Mouse (Mus musculus) spleen, postnatal 4 days (tissue): ENCODE results near the gene Nckap5l.
A peak's percentile ranks its signal among the peaks of the same experiment; 100 is the strongest.

Experiments used
- DNase-seq, 2 experiments: peaks; one replicate each; pipeline ENCODE4 v3.0.0; 2022; ENCODE audit warnings: low spot score in 2 of 2

Gene Nckap5l

GRCm38 (mm10) chr15:99457606-99458401 lies at the start of gene Nckap5l:
Gene Nckap5l (minus strand): TSS chr15:99457748.
- peak; percentile 86 to 92 for DNase-seq

DNA sequence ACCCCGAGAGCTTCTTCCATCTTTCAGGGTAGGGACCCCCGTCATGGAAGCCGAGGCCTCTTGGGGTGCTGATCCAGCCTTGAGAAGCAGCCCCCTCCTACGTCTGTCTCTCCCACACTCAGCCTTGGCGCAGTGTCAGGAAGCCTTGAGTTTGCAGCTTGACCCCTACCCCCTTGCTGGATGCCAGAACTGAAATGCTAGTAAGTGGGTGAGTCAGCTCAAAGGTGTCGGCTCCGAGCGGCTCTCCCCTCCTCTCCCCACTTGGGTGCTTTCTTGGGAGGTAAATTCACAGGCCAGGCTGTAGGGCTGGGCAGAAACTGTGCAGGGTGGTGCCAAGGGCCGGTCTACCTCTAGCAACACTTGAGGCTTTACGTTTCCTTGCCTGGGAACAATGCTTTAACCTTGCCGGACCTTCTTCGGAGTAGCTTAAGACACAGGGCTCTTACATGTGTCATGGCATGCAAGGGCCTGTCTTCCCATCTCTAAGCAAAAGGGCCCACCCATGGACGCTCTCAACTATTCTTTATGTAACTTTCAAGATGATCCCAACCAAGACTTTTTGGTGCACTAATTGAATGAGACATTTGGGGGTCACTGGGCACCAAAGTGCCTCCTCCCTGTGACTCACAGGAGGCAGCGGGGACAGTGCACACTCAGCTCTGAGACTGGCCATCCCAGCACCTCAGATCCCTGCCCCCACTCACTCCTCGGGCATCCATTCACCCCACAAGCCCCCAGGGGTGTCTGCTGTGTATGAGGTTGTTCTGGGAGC lies 48.0 kb upstream of the Nckap5l start:
- DNase-seq: no peak

DNA sequence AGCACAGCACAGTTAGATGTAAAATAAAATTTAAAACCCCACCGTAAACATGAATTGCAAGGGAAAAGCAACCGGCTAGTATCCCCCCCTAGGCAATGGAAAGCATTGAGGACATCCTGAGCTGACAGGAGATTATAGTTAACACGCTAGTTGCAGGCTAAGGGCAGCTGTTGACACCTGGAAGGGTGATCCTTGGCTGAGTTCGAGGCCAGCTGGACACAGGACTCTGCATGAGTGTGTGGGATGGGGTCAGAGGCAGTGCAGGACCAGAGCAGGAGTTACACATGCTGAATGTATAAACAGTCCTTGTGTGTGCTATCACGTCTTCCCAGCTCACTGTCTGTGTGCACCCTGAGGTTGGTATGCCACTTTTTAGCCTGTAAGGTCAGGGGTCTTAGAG lies 45.7 kb upstream of the Nckap5l start:
- no peak for DNase-seq

DNA sequence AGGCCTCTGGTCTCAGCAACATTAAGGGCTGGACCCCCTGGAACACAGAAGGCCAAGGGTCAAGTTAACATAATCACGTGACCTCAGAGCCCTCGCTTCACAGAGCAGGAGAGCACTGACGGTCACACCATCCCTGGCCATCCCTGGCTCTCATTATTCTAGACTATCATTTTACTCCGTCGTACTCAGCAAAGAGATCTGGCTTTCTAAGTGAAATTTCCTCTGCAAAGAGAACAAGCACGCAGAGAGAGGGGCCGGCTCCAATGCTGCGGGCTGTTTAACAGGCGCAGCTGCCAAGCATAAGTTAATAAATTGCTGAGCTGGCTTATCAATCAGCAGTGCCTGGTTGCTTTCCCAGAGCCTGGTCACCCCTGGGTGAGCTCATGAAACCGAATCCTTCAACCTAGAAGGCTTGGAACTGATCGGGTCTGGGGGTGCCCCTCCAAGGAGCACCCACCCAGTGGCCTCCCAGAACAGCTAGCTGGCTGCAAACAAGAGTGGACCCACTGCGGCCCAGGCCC lies 44.8 kb upstream of the Nckap5l start:
- no peak for DNase-seq

- DNase-seq: no peak
Observed at GRCm38 (mm10) chr15:99501292-99502260, 44.0 kb upstream of the Nckap5l start.

- DNase-seq: no peak
Observed at GRCm38 (mm10) chr15:99500320-99500719, 42.8 kb upstream of the Nckap5l start.

DNA sequence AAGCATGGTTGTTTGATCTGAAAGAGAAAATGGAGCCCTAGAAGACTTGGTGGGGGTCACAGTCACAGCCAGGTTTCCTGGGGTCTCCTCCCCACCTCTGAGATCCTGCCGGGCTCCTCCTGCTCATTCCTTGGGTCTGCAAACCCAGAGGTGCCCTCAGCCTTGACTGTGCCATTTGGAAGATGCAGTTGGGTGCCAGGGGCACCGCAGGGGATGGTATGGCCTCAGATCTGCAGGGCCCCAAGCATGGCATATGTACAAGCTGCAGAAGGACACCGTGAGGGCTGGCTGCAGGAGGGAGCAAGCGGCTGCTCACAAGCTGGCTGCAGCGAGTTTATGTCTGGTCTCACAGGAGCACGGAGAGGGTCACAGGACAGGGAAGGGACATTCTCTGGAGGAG lies 42.2 kb upstream of the Nckap5l start:
- DNase-seq: no peak

- DNase-seq: no peak
Observed at GRCm38 (mm10) chr15:99498781-99499180, 41.2 kb upstream of the Nckap5l start.

- DNase-seq: no peak
Observed at GRCm38 (mm10) chr15:99498356-99498755, 40.8 kb upstream of the Nckap5l start.

GRCm38 (mm10) chr15:99497527-99498242 lies 40.1 kb upstream of the Nckap5l start:
- no peak for DNase-seq

DNA sequence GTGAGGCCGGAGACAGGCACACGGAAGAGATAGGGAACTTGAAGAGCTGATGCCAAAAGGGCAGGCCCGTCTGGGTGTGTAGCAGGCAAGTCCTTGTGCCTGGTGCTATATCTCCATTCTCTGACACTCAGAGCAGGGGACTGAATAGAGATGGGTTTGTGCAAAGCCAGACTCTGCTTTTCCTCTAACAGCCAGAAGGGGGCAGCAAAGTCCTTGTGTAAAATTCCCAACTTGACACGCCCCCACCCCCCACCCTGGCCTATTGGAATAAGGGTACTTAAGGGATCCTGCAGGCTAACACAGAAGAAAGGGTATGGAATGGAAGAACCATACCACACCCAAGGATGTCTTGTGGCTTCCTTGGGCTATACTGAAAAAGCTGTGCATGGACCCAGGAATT lies 39.5 kb upstream of the Nckap5l start:
- no peak for DNase-seq

- no peak for DNase-seq
Observed at GRCm38 (mm10) chr15:99484745-99485144, 27.2 kb upstream of the Nckap5l start.

DNA sequence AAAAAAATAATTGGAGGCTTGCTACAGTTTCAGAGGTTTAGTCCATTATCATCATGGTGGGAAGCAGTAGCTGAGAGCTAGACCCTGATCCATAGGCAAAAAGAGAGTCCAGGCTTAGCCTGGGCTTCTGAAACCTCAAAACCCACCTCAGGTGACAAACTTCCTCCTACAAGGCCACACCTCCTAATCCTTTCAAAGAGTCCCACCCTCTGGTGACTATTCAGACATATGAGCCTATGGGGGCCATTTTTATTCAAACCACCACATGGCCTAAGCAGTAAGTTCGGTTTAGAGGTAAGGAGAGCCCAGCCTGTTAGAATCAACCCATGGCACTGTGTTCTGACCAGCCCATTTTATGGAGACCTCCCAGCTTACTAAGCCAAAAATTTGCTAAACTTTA lies 18.3 kb upstream of the Nckap5l start:
- DNase-seq: no peak

DNA sequence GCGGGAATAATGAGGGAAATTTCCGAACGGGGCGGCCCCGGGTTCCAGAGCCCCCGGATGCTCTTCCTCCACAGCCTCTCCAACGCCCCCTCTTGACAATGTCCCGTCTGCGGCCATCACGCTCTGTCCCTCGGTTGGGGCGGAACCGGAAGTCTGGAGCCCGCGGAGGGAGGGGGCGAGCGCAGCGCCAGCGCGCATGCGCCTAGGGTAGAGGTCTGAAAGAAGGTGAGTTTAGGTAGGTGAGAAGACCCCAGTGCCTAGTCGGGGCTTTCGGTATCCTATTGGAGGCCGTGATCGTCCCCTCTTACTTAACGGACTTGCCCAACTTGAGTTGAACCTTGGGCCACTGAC lies 17.0 kb upstream of the Nckap5l start, which contains the start of gene Bcdin3d:
Gene Bcdin3d, minus strand, starts transcription at position 155 of the 351 bp plus-strand sequence.
- peak; percentile 84 to 92 for DNase-seq

DNA sequence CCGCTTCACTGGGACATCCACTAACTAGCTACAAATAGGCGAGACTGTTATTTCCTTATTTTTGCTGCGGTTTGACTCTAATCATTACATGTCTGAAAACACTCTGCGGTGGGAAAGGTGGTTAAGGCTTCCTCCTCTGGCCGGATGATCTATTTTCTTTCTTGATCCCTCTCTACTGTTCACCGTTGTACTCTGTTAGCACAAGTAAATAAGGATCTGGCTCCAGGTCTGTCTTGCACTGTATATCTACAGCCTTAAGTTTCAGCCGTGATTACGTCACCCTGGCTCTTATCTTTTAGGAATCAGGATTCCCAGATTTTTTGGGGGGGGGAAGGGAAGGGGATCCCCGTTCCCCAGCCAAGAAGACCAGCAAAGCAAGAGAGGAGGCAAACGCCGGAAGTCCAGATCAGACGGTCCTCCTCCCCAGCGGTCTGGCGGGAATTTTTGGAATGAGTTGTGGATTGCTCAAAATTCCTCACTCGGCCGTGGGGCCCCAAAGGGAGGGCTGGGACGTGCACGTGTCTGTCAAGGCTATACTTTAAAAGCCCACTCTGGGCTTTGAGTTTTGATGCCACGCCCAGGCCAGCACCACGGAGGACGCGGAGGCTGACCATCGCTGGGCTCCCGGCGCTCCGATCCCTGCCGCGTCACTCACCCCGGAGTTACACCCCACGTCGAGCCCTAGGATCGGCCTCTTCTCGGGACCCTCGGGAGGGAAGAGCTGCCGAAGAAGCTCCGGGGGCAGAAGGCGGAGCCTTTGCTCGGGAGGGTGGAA lies 16.4 kb upstream of the Nckap5l start:
- peak; percentile 23 to 73 for DNase-seq

DNA sequence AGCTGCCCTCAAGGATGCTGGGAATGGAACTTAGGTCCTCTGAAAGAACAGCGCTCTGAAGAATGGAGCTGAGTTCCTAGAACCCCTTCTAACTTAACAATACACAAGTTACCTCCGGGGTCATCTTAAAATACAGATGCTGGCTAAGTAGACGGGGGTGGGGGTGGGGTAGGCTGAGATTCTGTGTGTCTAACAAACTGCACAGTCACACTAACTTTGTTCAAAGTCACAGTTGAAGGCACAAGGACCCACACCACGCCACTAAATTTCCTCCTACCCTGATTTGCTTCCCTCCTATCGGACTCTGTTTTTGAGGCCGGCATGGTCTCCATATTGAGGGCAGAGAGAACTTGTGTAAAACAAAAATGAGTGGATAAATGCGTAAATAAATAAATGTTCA lies 15.4 kb upstream of the Nckap5l start:
- no peak for DNase-seq

DNA sequence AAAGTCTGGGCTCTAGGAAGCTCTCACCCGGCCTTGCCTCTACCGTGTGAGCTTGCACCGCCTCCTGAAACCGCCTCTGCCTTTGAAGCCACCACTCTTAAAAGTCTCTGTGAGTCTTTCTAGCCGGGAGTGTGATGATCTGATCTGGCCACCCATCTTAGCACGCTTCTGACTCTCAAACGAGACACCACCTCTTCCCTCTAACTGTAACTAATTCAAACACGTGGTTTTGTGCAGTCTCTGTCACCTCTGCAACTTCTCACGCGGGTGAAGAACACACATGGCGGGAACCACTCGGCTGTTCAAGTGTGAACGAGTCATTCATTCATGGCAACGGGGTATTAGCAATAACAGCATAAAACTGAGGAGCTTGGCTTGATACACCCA lies 14.1 kb upstream of the Nckap5l start:
- DNase-seq: no peak

DNA sequence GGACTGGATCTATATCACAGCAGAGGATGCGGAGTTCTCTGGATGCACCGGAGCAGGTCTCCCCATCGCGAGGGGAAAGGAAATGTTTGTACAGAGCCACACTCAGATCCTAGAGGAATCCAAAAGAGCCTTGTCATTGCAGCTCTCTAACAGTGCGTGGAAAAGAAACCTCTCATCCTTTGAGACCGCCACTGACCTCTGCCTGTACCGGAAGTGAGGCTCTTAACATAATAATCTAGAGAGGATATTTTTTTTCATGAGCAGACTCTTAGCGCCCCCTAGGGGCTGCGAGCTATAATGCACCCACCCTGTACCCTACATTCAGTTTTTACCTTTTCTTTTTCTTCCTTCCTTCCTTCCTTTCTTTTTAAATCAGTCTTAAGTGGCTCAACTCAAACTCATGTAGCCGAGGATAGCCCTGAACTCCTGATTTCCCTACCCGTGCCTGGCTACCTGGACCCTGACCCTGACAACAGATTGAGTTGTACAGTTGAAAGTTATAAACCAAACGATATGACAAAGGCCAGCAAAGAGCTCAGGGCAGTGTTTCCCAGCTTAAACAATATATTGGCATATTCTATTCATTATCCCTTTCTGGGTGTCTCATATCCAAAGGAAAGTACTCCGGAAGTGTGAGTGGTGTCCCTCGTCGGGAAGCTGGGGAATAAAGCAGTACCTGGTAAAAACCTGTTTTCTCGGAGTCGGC lies 13.6 kb upstream of the Nckap5l start:
- DNase-seq: peak; percentile 41 to 76

GRCm38 (mm10) chr15:99470224-99470761 lies 12.7 kb upstream of the Nckap5l start:
- no peak for DNase-seq
